Mouse (Mus musculus) stomach, postnatal 0 days (tissue): ENCODE results near the gene Prkar1a.

Experiments
- CTCF ChIP-seq: IDR thresholded peaks from 2 replicates; pipeline ENCODE4 v1.5.1; 2016; ENCODE audit warnings: antibody characterized with exemption, low read depth, mild to moderate bottlenecking, moderate library complexity
- EP300 ChIP-seq: optimal IDR thresholded peaks from 2 replicates; pipeline ENCODE3; 2016; ENCODE audit warnings: antibody characterized with exemption

DNA sequence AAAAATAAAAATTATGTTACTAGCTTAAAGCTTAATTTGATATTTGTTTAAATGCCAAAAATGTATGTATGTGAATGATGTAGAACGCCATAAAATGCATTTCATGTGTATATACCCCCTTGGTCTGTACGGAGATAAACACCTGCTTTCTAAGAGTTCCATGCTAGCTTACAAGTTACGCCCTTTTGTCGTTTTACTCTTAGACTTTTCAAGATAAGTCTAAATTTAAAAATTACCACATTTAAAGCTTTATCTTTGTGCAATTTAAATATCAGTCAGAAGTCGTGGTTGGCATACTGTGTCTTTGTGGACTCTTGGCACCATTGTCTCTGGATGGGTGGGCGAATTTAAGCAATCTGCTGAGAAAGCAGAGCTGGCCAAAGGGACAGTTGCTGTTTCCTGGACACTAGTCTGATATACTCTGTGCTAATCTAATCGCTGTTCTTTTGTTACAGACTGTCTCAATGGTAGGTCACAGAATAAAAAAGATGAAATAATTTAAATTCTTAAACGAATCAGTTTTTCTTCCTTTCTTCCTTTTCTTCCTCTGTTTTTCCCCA lies 20.0 kb downstream of the Prkar1a start:
- no peak for TF ChIP-seq CTCF
- no peak for TF ChIP-seq EP300
